Mouse (Mus musculus) stomach, embryonic 14.5 days (tissue): Measurements from ENCODE around the gene Trio. TPM values are rescaled to one million over a fixed set of nuclear protein-coding genes. Genes with fewer than 3 reads are reported as not detected.

Experiments used
- ATAC-seq: fragments of 200-750 bp; cut with Nextera tagmentation; 2 replicates; pipeline ENCODE4 v1.8.0; 2017; ENCODE audit warnings: low read depth, moderate TSS enrichment; ENCODE audit not compliant: insufficient number of reproducible peaks, insufficient read depth, low FRiP score
- H3K27ac ChIP-seq: fragments of 300-500 bp; sonication (generic); 2 replicates; pipeline ENCODE4 v1.5.1; 2014; ENCODE audit warnings: mild to moderate bottlenecking, low read length, moderate library complexity, mixed read lengths
- H3K27me3 ChIP-seq: fragments of 300-500 bp; sonication (generic); 2 replicates; pipeline ENCODE4 v1.6.1; 2014; ENCODE audit warnings: low read length, control low read depth, mixed read lengths; ENCODE audit not compliant: control insufficient read depth, insufficient read depth
- H3K36me3 ChIP-seq: fragments of 300-500 bp; sonication (generic); 2 replicates; pipeline ENCODE4 v1.6.1; 2014; ENCODE audit warnings: mild to moderate bottlenecking, control low read depth, low read length, moderate library complexity, mixed read lengths; ENCODE audit not compliant: control insufficient read depth, insufficient read depth
- H3K4me1 ChIP-seq: fragments of 300-500 bp; sonication (generic); 2 replicates; pipeline ENCODE4 v1.6.1; 2014; ENCODE audit warnings: low read length, control low read depth, mixed read lengths; ENCODE audit not compliant: control insufficient read depth, insufficient read depth
- H3K4me2 ChIP-seq: fragments of 300-500 bp; sonication (generic); replicated peaks from 2 replicates; pipeline ENCODE4 v1.6.1; 2014; ENCODE audit warnings: low read depth, low read length, control low read depth
- H3K4me3 ChIP-seq: fragments of 300-500 bp; sonication (generic); 2 replicates; pipeline ENCODE4 v1.5.1; 2014; ENCODE audit warnings: low read depth, low read length, control low read depth
- H3K9ac ChIP-seq: fragments of 300-500 bp; sonication (generic); replicated peaks from 2 replicates; pipeline ENCODE4 v1.6.1; 2014; ENCODE audit warnings: low read depth, mild to moderate bottlenecking, control low read depth, low read length, moderate library complexity, mixed read lengths
- H3K9me3 ChIP-seq: fragments of 300-500 bp; sonication (generic); 2 replicates; pipeline ENCODE4 v1.6.1; 2016; ENCODE audit warnings: low read depth, low read length, control low read depth; ENCODE audit not compliant: control insufficient read depth
- WGBS: fragments of 180-500 bp; shearing (Covaris S2); extraction: QIAGEN DNeasy Blood & Tissue Kit; methylation state at CpG from one replicate; pipeline ENCODE4 v1.1.7; 2014; 5-methylcytosine and 5-hydroxymethylcytosine counted together
- polyA plus RNA-seq: library from polyadenylated mRNA; unstranded; fragments of >200 nt; fragmentation: Nextera tagmentation; extraction: Ambion mirVana; gene quantifications from 2 replicates; pipeline ENCODE4 v1.2.1, GENCODE M21; 2014

Gene Trio
- polyA plus RNA-seq, 1 experiment from 2014 or later = 54.2 TPM

GRCm38 (mm10) chr15:27955614-27956013 lies 70.0 kb downstream of the Trio start:
- H3K4me1 ChIP-seq = peaks cover 8% of the 10 kb centered on the region; the same call in 1 of the 2 replicates
- WGBS = 48% methylated on average over 11 of the region's 11 CpGs
- no peak overlapping the region for H3K27ac ChIP-seq
- no peak overlapping the region for H3K4me3 ChIP-seq
- H3K9ac ChIP-seq = no peak overlapping the region
- no peak for ATAC-seq
- H3K4me2 ChIP-seq = no peak overlapping the region
- no peaks in the 10 kb centered on the region for H3K36me3 ChIP-seq
- H3K9me3 ChIP-seq = no peaks in the 10 kb centered on the region
- no peaks in the 10 kb centered on the region for H3K27me3 ChIP-seq

- Histone ChIP-seq H3K9me3 (no peaks in the 10 kb centered on the region), H3K9ac (no peak overlapping the region), H3K4me1 (peaks cover 4% of the 10 kb centered on the region; the same call in 1 of the 2 replicates), H3K4me2 (no peak overlapping the region), H3K27ac (no peak overlapping the region), H3K36me3 (no peaks in the 10 kb centered on the region), H3K4me3 (no peak overlapping the region), H3K27me3 (no peaks in the 10 kb centered on the region)
- no peak for ATAC-seq
- WGBS = 93% methylated on average over 5 of the region's 5 CpGs
Measured at GRCm38 (mm10) chr15:27954356-27954755, 71.3 kb downstream of the Trio start.

- Histone ChIP-seq H3K27me3 (no peaks in the 10 kb centered on the region), H3K4me2 (no peak overlapping the region), H3K9ac (no peak overlapping the region), H3K27ac (no peak overlapping the region), H3K36me3 (no peaks in the 10 kb centered on the region), H3K4me3 (no peak overlapping the region), H3K4me1 (peaks cover 4% of the 10 kb centered on the region; the same call in 1 of the 2 replicates), H3K9me3 (no peaks in the 10 kb centered on the region)
- 59% methylated on average over 3 of the region's 3 CpGs for WGBS
- no peak for ATAC-seq
Measured at GRCm38 (mm10) chr15:27953570-27953969, 72.1 kb downstream of the Trio start.

GRCm38 (mm10) chr15:27951195-27951594 lies 74.5 kb downstream of the Trio start:
- no peaks in the 10 kb centered on the region for H3K36me3 ChIP-seq
- no peak overlapping the region for H3K4me3 ChIP-seq
- peaks cover under 1% of the 10 kb centered on the region for H3K4me1 ChIP-seq
- no peak overlapping the region for H3K4me2 ChIP-seq
- H3K27me3 ChIP-seq = no peaks in the 10 kb centered on the region
- no peaks in the 10 kb centered on the region for H3K9me3 ChIP-seq
- no peak overlapping the region for H3K27ac ChIP-seq
- 82% methylated on average over 7 of the region's 7 CpGs for WGBS
- ATAC-seq = no peak
- H3K9ac ChIP-seq = no peak overlapping the region

- Histone ChIP-seq H3K9ac (no peak overlapping the region), H3K4me2 (no peak overlapping the region), H3K9me3 (no peaks in the 10 kb centered on the region), H3K27ac (no peak overlapping the region), H3K36me3 (no peaks in the 10 kb centered on the region), H3K4me3 (no peak overlapping the region), H3K4me1 (peaks cover 3% of the 10 kb centered on the region; the same call in 1 of the 2 replicates), H3K27me3 (no peaks in the 10 kb centered on the region)
- no peak for ATAC-seq
- 89% methylated on average over 9 of the region's 9 CpGs for WGBS
Measured at GRCm38 (mm10) chr15:27949196-27949595, 76.5 kb downstream of the Trio start.

GRCm38 (mm10) chr15:27947880-27948279 lies 77.8 kb downstream of the Trio start:
- no peak overlapping the region for H3K4me2 ChIP-seq
- WGBS = 88% methylated on average over 3 of the region's 3 CpGs
- H3K9me3 ChIP-seq = no peaks in the 10 kb centered on the region
- no peaks in the 10 kb centered on the region for H3K36me3 ChIP-seq
- H3K27ac ChIP-seq = no peak overlapping the region
- no peaks in the 10 kb centered on the region for H3K27me3 ChIP-seq
- no peak overlapping the region for H3K4me3 ChIP-seq
- no peak for ATAC-seq
- peaks cover 12% of the 10 kb centered on the region for H3K4me1 ChIP-seq
- H3K9ac ChIP-seq = no peak overlapping the region

- no peak for ATAC-seq
- Histone ChIP-seq H3K9ac (no peak overlapping the region), H3K27me3 (no peaks in the 10 kb centered on the region)
Measured at GRCm38 (mm10) chr15:27945570-27945969, 80.1 kb downstream of the Trio start.

GRCm38 (mm10) chr15:27944898-27945297 lies 80.8 kb downstream of the Trio start:
- ATAC-seq = no peak
- H3K36me3 ChIP-seq = no peaks in the 10 kb centered on the region
- no peak overlapping the region for H3K4me3 ChIP-seq
- no peaks in the 10 kb centered on the region for H3K9me3 ChIP-seq
- H3K4me2 ChIP-seq = no peak overlapping the region
- no peaks in the 10 kb centered on the region for H3K27me3 ChIP-seq
- H3K27ac ChIP-seq = no peak overlapping the region
- 88% methylated on average over 11 of the region's 11 CpGs for WGBS
- H3K9ac ChIP-seq = no peak overlapping the region
- peaks cover 24% of the 10 kb centered on the region for H3K4me1 ChIP-seq

More at GRCm38 (mm10) chr15:27945570-27945969, 80.1 kb downstream of the Trio start:
- Histone ChIP-seq H3K36me3 (no peaks in the 10 kb centered on the region), H3K27ac (no peak overlapping the region), H3K9me3 (no peaks in the 10 kb centered on the region), H3K4me2 (no peak overlapping the region), H3K4me1 (peaks cover 24% of the 10 kb centered on the region), H3K4me3 (no peak overlapping the region)
- 68% methylated on average over 9 of the region's 9 CpGs for WGBS

- H3K27ac ChIP-seq = no peak overlapping the region
- no peak overlapping the region for H3K4me2 ChIP-seq
- 59% methylated on average over 18 of the region's 18 CpGs for WGBS
Measured at GRCm38 (mm10) chr15:27943486-27944195, 82.0 kb downstream of the Trio start.

More at GRCm38 (mm10) chr15:27943486-27944195, 82.0 kb downstream of the Trio start:
- no peaks in the 10 kb centered on the region for H3K27me3 ChIP-seq
- no peaks in the 10 kb centered on the region for H3K36me3 ChIP-seq
- H3K4me3 ChIP-seq = no peak overlapping the region
- H3K4me1 ChIP-seq = peaks cover 27% of the 10 kb centered on the region
- H3K9ac ChIP-seq = no peak overlapping the region
- H3K9me3 ChIP-seq = no peaks in the 10 kb centered on the region
- ATAC-seq = no peak
